Mouse (Mus musculus) embryo, embryonic 9.5 days (tissue): ENCODE results near the gene Eef1akmt4.
A peak's percentile ranks its signal among the peaks of the same experiment; 100 is the strongest.
"Not testable (repeated sequence)": the region's sequence is repeated elsewhere in the genome, so short reads cannot be mapped to it uniquely, and the experiment has no call there.

Experiments
- DNase-seq: peaks from one replicate; pipeline ENCODE4 v3.0.0-alpha.2; 2017; ENCODE audit errors: extremely low spot score

Gene Eef1akmt4

DNA sequence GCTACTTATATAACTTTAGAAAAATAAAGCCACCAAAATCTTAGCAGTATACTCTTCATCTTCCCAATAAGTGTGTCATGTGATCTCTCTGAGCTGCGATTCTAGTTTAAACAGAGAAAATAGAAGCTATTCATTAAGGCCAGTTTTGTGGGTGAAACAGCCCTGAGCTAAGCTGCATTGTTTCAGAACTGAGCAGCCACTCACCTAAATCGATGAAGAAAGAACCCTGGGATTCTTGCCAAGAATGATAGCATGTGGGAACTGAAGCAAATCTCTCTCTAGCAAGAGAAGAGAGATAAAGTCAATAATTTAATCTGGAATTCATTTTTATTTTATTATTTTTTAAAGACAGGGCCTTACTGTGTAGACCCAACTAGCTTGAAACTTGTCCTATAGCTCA is 11.8 kb downstream of the Eef1akmt4 start:
- no peak for DNase-seq

DNA sequence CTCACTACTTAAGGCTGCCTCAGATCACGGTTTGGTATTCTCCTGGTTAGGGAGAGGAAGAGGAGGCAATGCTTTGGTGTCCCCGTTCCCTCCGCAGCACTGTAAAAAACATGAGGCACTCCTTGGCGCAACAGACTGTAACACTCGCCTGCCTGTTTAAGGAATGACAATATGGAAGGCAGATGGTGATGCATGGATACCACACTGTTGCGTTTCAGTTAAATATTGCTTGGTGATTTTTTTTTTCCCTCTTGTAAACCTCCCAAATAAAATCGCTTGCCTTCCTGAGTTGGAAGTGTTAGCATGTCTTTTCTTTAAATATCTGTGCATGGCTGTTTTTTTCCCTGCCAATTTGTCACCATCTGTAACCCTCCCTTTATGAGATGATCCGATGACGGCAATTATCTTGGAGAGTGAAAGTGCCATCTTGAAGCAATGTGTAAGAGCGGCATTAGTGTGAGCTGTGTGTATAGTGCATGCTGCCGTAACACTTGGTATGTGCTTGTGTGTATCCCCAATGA is 17.5 kb downstream of the Eef1akmt4 start:
- no peak for DNase-seq

DNA sequence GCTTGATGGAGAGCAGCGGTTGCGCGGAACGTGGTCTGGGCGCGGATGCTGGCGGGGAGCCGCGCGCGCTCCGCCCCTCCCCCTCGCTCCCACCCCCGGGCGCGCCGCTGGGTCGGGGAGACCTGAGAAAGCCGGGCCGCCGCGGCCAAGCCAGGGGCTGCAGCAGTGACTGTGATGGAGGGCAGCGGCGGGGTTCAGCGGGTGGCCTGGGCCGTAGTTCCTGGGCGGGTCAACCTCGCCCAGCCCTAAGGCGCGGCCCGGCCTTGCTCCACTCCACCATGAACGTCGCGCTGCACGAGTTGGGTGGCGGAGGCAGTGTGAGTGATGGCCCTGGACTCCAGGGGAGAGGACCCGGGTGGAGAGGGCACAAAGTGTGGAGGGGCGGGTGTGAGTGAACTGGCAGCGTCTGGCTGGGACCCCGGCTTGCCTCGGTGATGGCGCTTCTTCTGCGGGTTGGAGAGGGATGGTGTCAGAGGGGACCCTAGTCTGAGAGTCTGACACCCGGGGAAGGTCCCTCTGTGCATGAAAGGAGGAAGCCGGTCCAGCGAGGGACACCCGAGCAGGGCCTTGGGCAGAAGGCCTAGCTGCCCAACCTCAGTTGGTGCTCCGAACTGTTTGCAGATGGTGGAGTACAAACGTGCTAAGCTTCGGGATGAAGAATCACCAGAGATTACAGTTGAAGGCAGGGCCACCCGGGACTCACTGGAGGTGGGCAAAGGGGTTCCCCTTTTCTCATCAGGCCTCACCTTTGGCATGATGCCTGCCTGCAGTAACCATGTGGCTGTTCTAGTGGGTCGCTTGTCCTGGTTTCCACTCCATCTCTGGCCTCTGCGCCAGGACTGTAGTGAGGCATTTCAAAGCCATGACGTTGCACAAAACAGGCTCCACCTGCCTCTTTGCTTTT is 18.6 kb downstream of the Eef1akmt4 start, which contains the start of gene Ece2:
Ece2 (plus strand) TSS at position 98 of the 904 bp plus-strand sequence.
- DNase-seq = peak; percentile 49

DNA sequence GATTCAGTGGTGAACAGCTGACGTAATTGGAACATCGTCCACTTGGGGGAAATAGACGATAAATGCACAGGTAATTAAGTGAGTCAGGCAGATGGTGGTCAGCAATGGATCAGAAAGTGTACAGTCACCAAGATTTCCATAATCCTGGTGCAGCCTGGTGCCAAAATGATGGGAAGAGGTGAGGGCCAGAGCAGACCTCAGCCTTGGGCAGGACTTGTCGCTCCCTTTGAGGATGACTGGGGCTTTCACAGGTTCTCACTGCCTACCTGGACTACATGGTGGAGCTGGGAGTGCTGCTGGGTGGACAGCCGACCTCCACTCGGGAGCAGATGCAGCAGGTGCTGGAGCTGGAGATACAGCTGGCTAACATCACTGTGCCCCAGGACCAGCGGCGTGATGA is 26.0 kb downstream of the Eef1akmt4 start:
- DNase-seq = no peak

DNA sequence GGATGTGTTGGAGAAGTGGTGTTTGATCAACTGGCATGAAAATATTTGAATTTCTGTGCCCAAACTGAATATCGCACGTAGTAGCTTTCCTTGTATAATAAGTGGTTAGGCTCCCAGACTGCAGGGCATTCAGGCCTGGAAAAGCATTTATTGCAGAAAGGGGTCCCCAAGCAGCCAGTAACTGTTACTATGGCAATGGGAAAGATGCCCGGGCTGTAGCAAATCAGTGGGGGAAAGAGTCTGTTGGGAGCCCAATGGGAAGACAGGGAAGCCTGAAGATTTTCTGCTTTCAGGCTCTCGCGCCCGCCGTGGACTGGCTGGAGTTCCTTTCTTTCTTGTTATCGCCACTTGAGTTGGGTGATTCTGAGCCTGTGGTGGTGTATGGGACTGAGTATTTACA is 27.0 kb downstream of the Eef1akmt4 start:
- DNase-seq = no peak

DNA sequence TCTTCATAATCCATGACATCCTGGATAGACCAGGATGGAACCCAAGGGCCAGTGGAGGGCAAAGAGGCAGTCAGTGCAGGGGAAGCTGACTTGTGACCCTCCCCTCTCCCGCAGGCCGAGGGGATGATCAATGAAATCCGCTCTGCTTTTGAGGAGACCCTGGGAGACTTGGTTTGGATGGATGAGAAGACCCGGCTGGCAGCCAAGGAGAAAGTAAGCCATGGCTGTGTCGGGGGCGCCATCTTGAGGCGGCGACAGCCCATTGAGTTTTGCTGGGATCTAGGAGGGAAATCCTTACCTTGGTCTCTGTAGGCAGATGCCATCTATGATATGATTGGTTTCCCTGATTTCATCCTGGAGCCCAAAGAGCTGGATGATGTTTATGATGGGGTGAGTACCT is 30.8 kb downstream of the Eef1akmt4 start:
- DNase-seq = peak; percentile 74

DNA sequence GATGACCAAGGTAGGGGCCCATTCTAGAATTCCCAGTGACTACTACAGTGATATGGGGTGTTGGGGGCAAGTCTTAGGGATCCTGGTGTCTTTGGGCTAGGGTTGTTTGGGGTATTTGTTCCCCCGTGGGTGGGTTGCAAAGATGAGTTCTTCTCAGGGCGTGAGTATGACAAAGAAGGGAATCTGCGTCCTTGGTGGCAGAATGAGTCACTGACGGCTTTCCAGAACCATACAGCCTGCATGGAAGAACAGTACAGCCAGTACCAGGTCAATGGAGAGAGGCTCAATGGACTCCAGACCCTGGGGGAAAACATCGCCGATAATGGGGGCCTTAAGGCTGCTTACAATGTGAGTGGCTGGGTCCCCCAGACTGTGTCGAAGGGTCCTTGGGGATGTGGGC is 32.5 kb downstream of the Eef1akmt4 start:
- no peak for DNase-seq

DNA sequence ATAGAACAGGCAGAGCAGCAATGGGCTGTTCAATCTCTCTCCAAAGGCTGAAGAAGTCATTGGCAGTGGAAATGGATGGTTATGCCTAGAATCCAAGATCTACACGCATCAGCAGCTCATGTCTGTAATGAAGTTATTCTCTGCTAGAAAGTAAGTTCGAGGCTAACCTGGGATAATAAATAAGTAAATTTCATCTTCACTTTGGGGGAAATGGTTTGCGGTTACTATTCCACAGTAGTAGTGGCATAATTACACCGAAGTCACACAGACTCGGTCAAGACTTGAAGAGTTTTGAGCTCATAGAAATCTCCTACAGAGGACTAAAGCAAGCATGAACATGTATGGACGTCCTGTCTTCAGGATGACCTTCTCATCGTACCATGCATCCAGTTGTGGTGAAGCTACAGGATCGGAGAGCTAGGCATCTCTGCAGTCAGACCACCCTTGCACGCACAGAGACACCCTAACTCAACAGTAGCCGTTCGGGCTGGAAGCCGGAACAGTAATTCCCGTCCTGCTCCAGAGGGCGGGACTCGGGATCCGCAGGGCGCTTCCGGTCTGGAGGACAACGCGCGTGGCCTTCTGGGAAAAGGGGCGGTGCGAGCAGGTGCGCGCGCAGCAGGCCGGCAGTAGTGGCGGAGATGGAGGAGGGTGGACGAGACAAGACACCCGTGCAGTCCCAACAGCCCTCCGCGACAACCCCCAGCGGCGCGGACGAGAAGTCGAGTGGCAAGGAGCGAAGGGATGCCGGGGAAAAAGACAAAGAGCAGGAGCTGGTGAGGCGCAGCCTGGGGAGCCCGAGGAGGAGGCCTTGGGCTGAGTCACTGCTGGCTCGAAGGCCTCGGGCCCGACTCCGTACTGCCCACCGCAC is 39.9 kb downstream of the Eef1akmt4 start, which contains the start of gene Psmd2:
Psmd2 (plus strand) TSS at position 577 of the 871 bp plus-strand sequence.
- peak; percentile 96 for DNase-seq

DNA sequence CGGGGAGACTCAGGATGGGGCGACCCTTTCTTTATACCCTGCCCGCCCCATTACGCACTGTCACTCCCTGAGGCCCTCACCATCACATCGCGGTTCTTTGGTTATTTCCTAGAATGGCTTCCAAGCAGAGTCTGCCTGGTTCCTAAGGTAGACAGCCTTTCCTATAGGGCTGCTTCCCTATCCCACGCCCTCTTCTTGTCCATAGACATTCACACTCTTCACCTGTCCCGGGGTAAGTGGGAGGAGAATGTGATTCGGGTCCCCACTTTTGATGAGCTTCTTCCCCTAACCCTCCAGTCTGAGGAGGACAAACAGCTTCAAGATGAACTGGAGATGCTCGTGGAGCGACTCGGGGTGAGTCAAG is 40.5 kb downstream of the Eef1akmt4 start:
- DNase-seq = no peak

DNA sequence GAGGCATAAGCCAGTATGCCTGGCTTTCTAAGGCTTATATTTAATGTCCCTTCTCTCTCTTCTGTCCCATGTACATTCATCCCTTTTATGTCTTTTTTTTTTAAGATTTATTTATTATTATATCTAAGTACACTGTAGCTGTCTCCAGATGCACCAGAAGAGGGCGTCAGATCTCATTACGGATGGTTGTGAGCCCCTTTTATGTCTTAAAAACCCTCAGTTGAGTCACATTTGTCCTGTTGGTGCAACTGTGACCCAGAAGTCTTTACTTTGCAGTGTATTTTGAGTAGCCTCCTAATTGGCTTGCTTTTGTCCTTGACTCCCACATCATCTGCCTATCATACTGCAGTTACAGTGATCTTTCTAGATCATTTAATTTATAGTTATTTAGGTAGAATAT is 41.9 kb downstream of the Eef1akmt4 start:
- no peak for DNase-seq

DNA sequence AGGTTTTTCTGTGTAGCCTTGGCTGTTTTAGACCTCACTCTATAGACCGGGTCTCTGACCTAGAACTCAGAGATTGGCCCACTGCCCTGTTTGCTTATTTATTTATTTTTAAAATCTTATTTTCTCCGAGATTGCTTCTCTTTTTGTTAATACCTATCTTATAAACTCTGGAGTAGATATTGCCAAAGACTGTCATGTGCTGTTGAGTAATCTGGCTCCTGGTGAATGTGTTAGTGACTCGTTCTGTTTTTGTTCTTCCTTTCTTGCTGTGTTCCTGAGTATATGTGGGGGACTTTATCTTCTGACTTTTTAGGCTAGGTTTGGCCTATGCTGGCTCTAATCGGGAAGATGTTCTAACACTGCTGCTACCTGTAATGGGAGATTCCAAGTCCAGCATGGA is 46.3 kb downstream of the Eef1akmt4 start:
- no peak for DNase-seq

DNA sequence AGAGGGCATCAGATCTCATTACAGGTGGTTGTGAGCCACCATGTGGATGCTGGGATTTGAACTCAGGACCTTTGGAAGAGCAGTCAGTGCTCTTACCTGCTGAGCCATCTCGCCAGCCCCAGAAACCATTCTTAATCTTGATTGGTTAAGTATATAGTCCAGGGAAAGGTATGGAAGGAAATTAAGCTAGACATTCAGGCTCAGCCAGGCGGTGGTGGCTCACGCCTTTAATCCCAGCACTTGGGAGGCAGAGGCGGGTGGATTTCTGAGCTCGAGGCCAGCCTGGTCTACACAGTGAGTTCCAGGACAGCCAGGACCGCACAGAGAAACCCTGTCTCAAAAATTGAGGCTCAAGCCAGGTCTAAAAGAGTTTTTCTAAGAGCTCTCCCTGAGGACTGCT is 56.6 kb downstream of the Eef1akmt4 start, which contains the start of gene Eif4g1:
Eif4g1 (plus strand) TSS at position 301 of the 400 bp plus-strand sequence.
- not testable (repeated sequence) for DNase-seq
